Comparison of ENCODE assay signal across 29 mouse cellular contexts in the genomic region with DNA sequence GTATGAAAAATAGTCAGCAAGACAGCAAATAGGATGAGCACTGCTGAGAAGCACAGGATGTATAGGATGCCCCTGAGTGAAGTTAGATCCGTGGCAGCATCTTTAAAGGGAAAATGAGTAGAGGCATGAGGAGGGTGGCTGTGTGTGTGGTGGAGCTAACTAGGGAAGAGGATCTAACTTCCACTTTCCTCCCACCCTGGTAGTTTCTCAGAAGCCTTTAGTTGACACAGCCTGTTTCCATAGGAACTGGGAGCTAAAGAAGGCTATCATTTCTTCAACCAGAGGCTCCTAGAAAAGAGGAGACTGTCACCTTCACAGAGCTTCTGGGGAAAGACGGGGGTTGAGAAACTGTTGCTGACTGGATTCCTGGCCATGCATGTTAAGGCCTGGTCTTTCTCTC. TPM values are rescaled to one million over a fixed set of nuclear protein-coding genes. Genes with fewer than 3 reads are reported as not detected.
DNase-seq lines count a peak whose midpoint lies in the region; ATAC-seq lines count a peak whose summit lies in the region.
"Had no signal": no experiment of that assay in that cellular context is flagged by ENCODE, and none has a peak within 500 bp of the region (broad histone marks: within the 10 kb centered on the region; RNA-seq: fewer than 3 reads in every experiment).

No protein-coding gene starts in this region.

- H3K27ac ChIP-seq in macrophage, result 0 out of 2 replicates have a peak overlapping the region, but pooled peaks have one; percentile 7
- H3K27ac ChIP-seq: embryonic facial prominence, embryonic 12.5 days; embryonic facial prominence, embryonic 15.5 days; forebrain, embryonic 12.5 days; forebrain, embryonic 15.5 days; gastrocnemius, adult 2 months; hindbrain, embryonic 10.5 days; hindbrain, embryonic 13.5 days; intestine, embryonic 15.5 days had no signal

- H3K4me3 ChIP-seq in macrophage (ENCODE audit: inconsistent target), result no peak overlapping the region
- H3K4me3 ChIP-seq: embryonic facial prominence, embryonic 12.5 days; embryonic facial prominence, embryonic 15.5 days; forebrain, embryonic 12.5 days; forebrain, embryonic 15.5 days; gastrocnemius, adult 2 months; hindbrain, embryonic 10.5 days; hindbrain, embryonic 13.5 days; intestine, embryonic 15.5 days had no signal

- H3K79me2 ChIP-seq in macrophage (ENCODE audit: inconsistent target), result peaks cover 40% of the 10 kb centered on the region

- WGBS in macrophage (ENCODE audit: missing documents), result 64% methylated on average over 2 of the region's 2 CpGs

- DNase-seq in heart, adult 11 months, result peak; percentile 87
- no peak for DNase-seq in heart, postnatal 14 days
- DNase-seq in ZHBTc4 (ENCODE audit: low read depth, low spot score), result peak; percentile 5
- DNase-seq in yolk sac, embryonic 10.5 days (ENCODE audit: low spot score), result no peak
- DNase-seq: adrenal gland, postnatal 10 days; adrenal gland, postnatal 36 days; cerebellum, adult 11 months; cerebellum, adult 2 months; cerebellum, adult 9-11 months; cerebellum, postnatal 25 days; gastrocnemius, adult 2 months; gastrocnemius, postnatal 14 days; heart, postnatal 36 days; kidney, adult 11 months had no signal

- ATAC-seq in granulocyte monocyte progenitor cell, adult 5-6 weeks (replicated peaks; ENCODE audit: poor library complexity, severe bottlenecking), result no peak
- ATAC-seq: CD4-positive, CD25-positive, alpha-beta regulatory T cell, adult 4 months; forebrain, embryonic 15.5 days; hindbrain, embryonic 16.5 days; intestine, embryonic 15.5 days had no signal

- intact Hi-C loops in heart, postnatal 14 days (cut with DNase I), result no loop called here

- H3K36me3 ChIP-seq in macrophage (ENCODE audit: inconsistent target), result peaks cover 79% of the 10 kb centered on the region
- H3K36me3 ChIP-seq: embryonic facial prominence, embryonic 12.5 days; embryonic facial prominence, embryonic 15.5 days; forebrain, embryonic 12.5 days; forebrain, embryonic 15.5 days; hindbrain, embryonic 10.5 days; hindbrain, embryonic 13.5 days; intestine, embryonic 15.5 days had no signal

RNA-seq across cellular contexts. Expression of a gene that starts 14.1 kb away (rescaled TPM):
- under 1 TPM in 1 of 2 experiments, not detected in 1; 0.15 TPM for total RNA-seq in heart, postnatal 14 days (2021)
- total RNA-seq in macrophage (2018; cell fraction: chromatin; rRNA removed), result 1,000 to 10,000 TPM in 9 of 26 experiments, 100 to 1,000 TPM in 17; 248 to 1,912 (median 729) TPM
- total RNA-seq in macrophage (2018; cell fraction: cytosol; rRNA removed), result 1,000 to 10,000 TPM in 1 of 26 experiments, 100 to 1,000 TPM in 25; 219 to 1,276 (median 582) TPM
- 1,000 to 10,000 TPM in 13 of 26 experiments, 100 to 1,000 TPM in 13; 184 to 2,064 (median 1,037) TPM for total RNA-seq in macrophage (2018; cell fraction: nucleus; rRNA removed)
- 92.5 to 257 TPM (median 179 TPM) in 3 replicates for polyA plus RNA-seq in macrophage (2018)
- 0.64 TPM in 1 of 2 replicates, not detected in the other for total RNA-seq in granulocyte monocyte progenitor cell, adult 5-6 weeks (2014; fragmentation: Nextera tagmentation)
- 0.69 TPM in 1 of 2 replicates, not detected in the other for total RNA-seq in granulocyte monocyte progenitor cell, adult 5-6 weeks (2017)
- total RNA-seq: gastrocnemius, postnatal 14 days; MEL had no signal
- polyA plus RNA-seq: C2C12; embryonic facial prominence, embryonic 12.5 days; forebrain, embryonic 12.5 days; forebrain, embryonic 15.5 days; heart, embryonic 11.5 days; heart, embryonic 14.5 days; hindbrain, embryonic 10.5 days; hindbrain, embryonic 13.5 days; hindbrain, embryonic 16.5 days had no signal

RNA-seq across cellular contexts. Expression of a gene that starts 31.5 kb away (rescaled TPM):
- under 1 TPM; 0.26 to 0.66 TPM for total RNA-seq in heart, postnatal 14 days (2021)
- 100 to 1,000 TPM in 23 of 26 experiments, 10 to 100 TPM in 3; 76.8 to 200 (median 144) TPM for total RNA-seq in macrophage (2018; cell fraction: chromatin; rRNA removed)
- total RNA-seq in macrophage (2018; cell fraction: cytosol; rRNA removed), result 100 to 1,000 TPM; 293 to 703 (median 450) TPM
- total RNA-seq in macrophage (2018; cell fraction: nucleus; rRNA removed), result 100 to 1,000 TPM; 156 to 447 (median 313) TPM
- 199 to 492 TPM (median 394 TPM) in 3 replicates for polyA plus RNA-seq in macrophage (2018)
- total RNA-seq in granulocyte monocyte progenitor cell, adult 5-6 weeks (2014; fragmentation: Nextera tagmentation), result 19.8 and 22.0 TPM in 2 replicates
- total RNA-seq in granulocyte monocyte progenitor cell, adult 5-6 weeks (2017), result 22.3 and 29.9 TPM in 2 replicates
- total RNA-seq: gastrocnemius, adult 2 months; MEL had no signal
- polyA plus RNA-seq: C2C12; forebrain, embryonic 12.5 days; heart, embryonic 11.5 days; heart, embryonic 14.5 days had no signal

RNA-seq across cellular contexts. Expression of a gene that starts 43.1 kb away (rescaled TPM):
- 1 to 10 TPM; 1.6 to 2.3 TPM for total RNA-seq in heart, postnatal 14 days (2021)
- 100 to 1,000 TPM in 25 of 26 experiments, 10 to 100 TPM in 1; 76.3 to 222 (median 181) TPM for total RNA-seq in macrophage (2018; cell fraction: chromatin; rRNA removed)
- 100 to 1,000 TPM; 200 to 270 (median 237) TPM for total RNA-seq in macrophage (2018; cell fraction: cytosol; rRNA removed)
- 100 to 1,000 TPM; 137 to 292 (median 225) TPM for total RNA-seq in macrophage (2018; cell fraction: nucleus; rRNA removed)
- 230 to 330 TPM (median 260 TPM) in 3 replicates for polyA plus RNA-seq in macrophage (2018)
- total RNA-seq in granulocyte monocyte progenitor cell, adult 5-6 weeks (2014; fragmentation: Nextera tagmentation), result 167 and 179 TPM in 2 replicates
- total RNA-seq in granulocyte monocyte progenitor cell, adult 5-6 weeks (2017), result 138 and 170 TPM in 2 replicates
- polyA plus RNA-seq: C2C12 had no signal

Comparison
In these comparisons a context has a peak if more than half of its experiments do, and no peak if none do; other contexts are left out.
1. DNase-seq: peak in heart, adult 11 months (single experiment) and ZHBTc4 (single experiment); none in heart, postnatal 14 days (0 of 2) and yolk sac, embryonic 10.5 days (single experiment).
2. RNA of a gene that starts 31.5 kb away (total RNA-seq): 19.8 to 29.9 TPM in granulocyte monocyte progenitor cell, adult 5-6 weeks; 0.26 to 0.66 TPM in heart, postnatal 14 days; every median in the first group is over 10 times any median in the second.
3. RNA of a gene that starts 43.1 kb away (total RNA-seq): 138 to 179 TPM in granulocyte monocyte progenitor cell, adult 5-6 weeks; 1.6 to 2.3 TPM in heart, postnatal 14 days; every median in the first group is over 10 times any median in the second.